Mouse (Mus musculus): ENCODE measurements around the gene Spg7. TPM values are rescaled to one million over a fixed set of nuclear protein-coding genes. Genes with fewer than 3 reads are reported as not detected.

Spg7 gene
- polyA plus RNA-seq, 1 experiment from 2014 or later = 61.0 TPM

GRCm38 (mm10) chr8:123122059-123122458, 59.3 kb downstream of the Spg7 start:
- peaks cover 45% of the 10 kb centered on the region for H3K27me3 ChIP-seq (replicated peaks)
- 70% methylated on average over 9 of the region's 9 CpGs for WGBS
- no peaks in the 10 kb centered on the region for H3K36me3 ChIP-seq
- H3K4me2 ChIP-seq (replicated peaks) = no peak overlapping the region
- 0 out of 2 replicates have a peak overlapping the region, but pooled peaks have one; percentile 29 for H3K9ac ChIP-seq
- no peak overlapping the region for H3K4me3 ChIP-seq
- H3K9me3 ChIP-seq = no peaks in the 10 kb centered on the region
- H3K27ac ChIP-seq = no peak overlapping the region
- peaks cover 20% of the 10 kb centered on the region for H3K4me1 ChIP-seq
- no peak for ATAC-seq (ENCODE audit: low FRiP score, low read depth)

GRCm38 (mm10) chr8:123122670-123123069, 59.9 kb downstream of the Spg7 start:
- Histone ChIP-seq H3K36me3 (no peaks in the 10 kb centered on the region), H3K4me2 (replicated peaks) (no peak overlapping the region), H3K27me3 (replicated peaks) (peaks cover 39% of the 10 kb centered on the region), H3K27ac (no peak overlapping the region), H3K9ac (no peak overlapping the region), H3K4me1 (peaks cover 14% of the 10 kb centered on the region), H3K4me3 (no peak overlapping the region), H3K9me3 (no peaks in the 10 kb centered on the region)
- ATAC-seq (ENCODE audit: low FRiP score, low read depth) = no peak
- WGBS = 77% methylated on average over 5 of the region's 5 CpGs

GRCm38 (mm10) chr8:123126193-123126816, 63.6 kb downstream of the Spg7 start:
- Histone ChIP-seq H3K4me2 (replicated peaks) (peak overlapping the region; percentile 16; the same call in 1 of the 2 replicates), H3K4me1 (peaks cover 10% of the 10 kb centered on the region), H3K9ac (no peak overlapping the region), H3K9me3 (no peaks in the 10 kb centered on the region), H3K4me3 (no peak overlapping the region), H3K27ac (no peak overlapping the region), H3K27me3 (replicated peaks) (peaks cover 21% of the 10 kb centered on the region), H3K36me3 (no peaks in the 10 kb centered on the region)
- ATAC-seq (ENCODE audit: low FRiP score, low read depth) = no peak
- 4% methylated on average over 19 of the region's 19 CpGs for WGBS

- Histone ChIP-seq H3K4me3 (no peak overlapping the region), H3K4me2 (replicated peaks) (no peak overlapping the region), H3K9ac (no peak overlapping the region), H3K9me3 (0 out of 2 replicates have a peak, but pooled peaks cover 3% of the 10 kb centered on the region), H3K27me3 (replicated peaks) (peaks cover 11% of the 10 kb centered on the region), H3K4me1 (peaks cover 16% of the 10 kb centered on the region), H3K36me3 (no peaks in the 10 kb centered on the region), H3K27ac (no peak overlapping the region)
- 76% methylated on average over 9 of the region's 9 CpGs for WGBS
- ATAC-seq (ENCODE audit: low FRiP score, low read depth) = no peak
These were observed 68.3 kb downstream of the Spg7 start for GRCm38 (mm10) chr8:123131041-123131440.

GRCm38 (mm10) chr8:123132953-123133352, 70.2 kb downstream of the Spg7 start:
- no peak for ATAC-seq (ENCODE audit: low FRiP score, low read depth)
- Histone ChIP-seq H3K9ac (no peak overlapping the region), H3K4me3 (no peak overlapping the region), H3K4me2 (replicated peaks) (no peak overlapping the region), H3K4me1 (peaks cover 21% of the 10 kb centered on the region), H3K27me3 (replicated peaks) (0 out of 2 replicates have a peak, but pooled peaks cover 4% of the 10 kb centered on the region), H3K36me3 (no peaks in the 10 kb centered on the region), H3K9me3 (0 out of 2 replicates have a peak, but pooled peaks cover 3% of the 10 kb centered on the region), H3K27ac (no peak overlapping the region)
- WGBS = 98% methylated on average over 2 of the region's 2 CpGs

- Histone ChIP-seq H3K4me2 (replicated peaks) (no peak overlapping the region), H3K9ac (no peak overlapping the region), H3K4me1 (peaks cover 24% of the 10 kb centered on the region), H3K27ac (no peak overlapping the region), H3K9me3 (0 out of 2 replicates have a peak, but pooled peaks cover 3% of the 10 kb centered on the region), H3K27me3 (replicated peaks) (0 out of 2 replicates have a peak, but pooled peaks cover 4% of the 10 kb centered on the region), H3K36me3 (no peaks in the 10 kb centered on the region), H3K4me3 (no peak overlapping the region)
- ATAC-seq (ENCODE audit: low FRiP score, low read depth) = no peak
- 91% methylated on average over 11 of the region's 11 CpGs for WGBS
These were observed 71.5 kb downstream of the Spg7 start for GRCm38 (mm10) chr8:123134149-123134713.

GRCm38 (mm10) chr8:123135406-123135805, 72.7 kb downstream of the Spg7 start:
- Histone ChIP-seq H3K36me3 (no peaks in the 10 kb centered on the region), H3K4me1 (peaks cover 24% of the 10 kb centered on the region), H3K9me3 (0 out of 2 replicates have a peak, but pooled peaks cover 3% of the 10 kb centered on the region), H3K27me3 (replicated peaks) (0 out of 2 replicates have a peak, but pooled peaks cover 4% of the 10 kb centered on the region), H3K4me2 (replicated peaks) (peak overlapping the region; percentile 24), H3K4me3 (no peak overlapping the region), H3K27ac (no peak overlapping the region), H3K9ac (no peak overlapping the region)
- 21% methylated on average over 7 of the region's 7 CpGs for WGBS
- ATAC-seq (ENCODE audit: low FRiP score, low read depth) = no peak

- ATAC-seq (ENCODE audit: low FRiP score, low read depth) = no peak
- Histone ChIP-seq H3K27me3 (replicated peaks) (0 out of 2 replicates have a peak, but pooled peaks cover 4% of the 10 kb centered on the region), H3K4me3 (no peak overlapping the region), H3K9ac (no peak overlapping the region), H3K27ac (no peak overlapping the region), H3K36me3 (no peaks in the 10 kb centered on the region), H3K4me1 (peaks cover 24% of the 10 kb centered on the region), H3K4me2 (replicated peaks) (peak overlapping the region; percentile 24), H3K9me3 (0 out of 2 replicates have a peak, but pooled peaks cover 3% of the 10 kb centered on the region)
- WGBS = 58% methylated on average over 9 of the region's 9 CpGs
These were observed 73.1 kb downstream of the Spg7 start for GRCm38 (mm10) chr8:123135806-123136205.

GRCm38 (mm10) chr8:123136287-123136686, 73.5 kb downstream of the Spg7 start:
- Histone ChIP-seq H3K36me3 (no peaks in the 10 kb centered on the region), H3K27me3 (replicated peaks) (0 out of 2 replicates have a peak, but pooled peaks cover 4% of the 10 kb centered on the region), H3K9ac (no peak overlapping the region), H3K4me3 (no peak overlapping the region), H3K9me3 (0 out of 2 replicates have a peak, but pooled peaks cover 3% of the 10 kb centered on the region), H3K4me1 (peaks cover 24% of the 10 kb centered on the region), H3K4me2 (replicated peaks) (no peak overlapping the region), H3K27ac (no peak overlapping the region)
- ATAC-seq (ENCODE audit: low FRiP score, low read depth) = no peak
- 81% methylated on average over 9 of the region's 9 CpGs for WGBS

GRCm38 (mm10) chr8:123137645-123138077, 74.9 kb downstream of the Spg7 start:
- Histone ChIP-seq H3K9ac (no peak overlapping the region), H3K4me2 (replicated peaks) (no peak overlapping the region), H3K4me3 (no peak overlapping the region), H3K27ac (no peak overlapping the region), H3K27me3 (replicated peaks) (0 out of 2 replicates have a peak, but pooled peaks cover 4% of the 10 kb centered on the region), H3K4me1 (peaks cover 24% of the 10 kb centered on the region), H3K36me3 (no peaks in the 10 kb centered on the region), H3K9me3 (0 out of 2 replicates have a peak, but pooled peaks cover 3% of the 10 kb centered on the region)
- WGBS = 11% methylated on average over 2 of the region's 2 CpGs
- ATAC-seq (ENCODE audit: low FRiP score, low read depth) = peak; percentile 74

- ATAC-seq (ENCODE audit: low FRiP score, low read depth) = no peak
- Histone ChIP-seq H3K36me3 (no peaks in the 10 kb centered on the region), H3K27ac (no peak overlapping the region), H3K4me2 (replicated peaks) (no peak overlapping the region), H3K9ac (no peak overlapping the region), H3K4me3 (no peak overlapping the region), H3K27me3 (replicated peaks) (0 out of 2 replicates have a peak, but pooled peaks cover 3% of the 10 kb centered on the region), H3K9me3 (no peaks in the 10 kb centered on the region), H3K4me1 (peaks cover 24% of the 10 kb centered on the region)
- 63% methylated on average over 4 of the region's 4 CpGs for WGBS
These were observed 76.0 kb downstream of the Spg7 start for GRCm38 (mm10) chr8:123138741-123139140.

GRCm38 (mm10) chr8:123141741-123142462, 79.2 kb downstream of the Spg7 start:
- Histone ChIP-seq H3K9ac (no peak overlapping the region), H3K4me1 (peaks cover 11% of the 10 kb centered on the region), H3K4me3 (no peak overlapping the region), H3K4me2 (replicated peaks) (no peak overlapping the region), H3K36me3 (no peaks in the 10 kb centered on the region), H3K9me3 (no peaks in the 10 kb centered on the region), H3K27me3 (replicated peaks) (no peaks in the 10 kb centered on the region), H3K27ac (no peak overlapping the region)
- no peak for ATAC-seq (ENCODE audit: low FRiP score, low read depth)
- WGBS = 85% methylated on average over 14 of the region's 14 CpGs
